Mouse (Mus musculus): Measurements from ENCODE around the gene Cdc123. TPM values are rescaled to one million over a fixed set of nuclear protein-coding genes. Genes with fewer than 3 reads are reported as not detected.
A peak's percentile ranks its signal among the peaks of the same experiment; 100 is the strongest.

The Cdc123 gene
- polyA plus RNA-seq (2015; fragmentation: Nextera tagmentation; extraction: Ambion mirVana), result 284 and 308 TPM in 2 replicates

- Histone ChIP-seq H3K4me1 (replicated peaks) (peaks cover 24% of the 10 kb centered on the region), H3K9me3 (no peaks in the 10 kb centered on the region), H3K4me2 (peak within 1 kb of the TSS; percentile 68), H3K36me3 (peaks cover 30% of the 10 kb centered on the region), H3K4me3 (peak within 1 kb of the TSS; percentile 73), H3K27ac (replicated peaks) (peak within 1 kb of the TSS; percentile 91), H3K9ac (peak within 1 kb of the TSS; percentile 75), H3K27me3 (no peaks in the 10 kb centered on the region)
- WGBS, result under 1% methylated on average over 53 of the region's 53 CpGs
- peak; percentile 97 for ATAC-seq (ENCODE audit: low read depth)
Measured at GRCm38 (mm10) chr2:5844873-5845631, at the start of gene Cdc123, which contains the start of gene Nudt5. TSS of gene Cdc123 (minus strand) at chr2:5845164. TSS of gene Nudt5 (plus strand) at chr2:5845019.

- Histone ChIP-seq H3K4me2 (peak overlapping the region; percentile 68), H3K4me1 (replicated peaks) (peaks cover 12% of the 10 kb centered on the region), H3K4me3 (peak overlapping the region; percentile 70), H3K9me3 (no peaks in the 10 kb centered on the region), H3K27me3 (no peaks in the 10 kb centered on the region), H3K27ac (replicated peaks) (no peak overlapping the region), H3K36me3 (peaks cover 41% of the 10 kb centered on the region), H3K9ac (peak overlapping the region; percentile 94)
- WGBS, result 35% methylated on average over 11 of the region's 11 CpGs
- 0 out of 2 replicates have a peak, but pooled peaks have one; percentile 30 for ATAC-seq (ENCODE audit: low read depth)
Measured at GRCm38 (mm10) chr2:5894296-5894695, 49.3 kb upstream of the Cdc123 start.

GRCm38 (mm10) chr2:5889412-5889811 lies 44.4 kb upstream of the Cdc123 start:
- Histone ChIP-seq H3K27ac (replicated peaks) (no peak overlapping the region), H3K4me2 (no peak overlapping the region), H3K4me1 (replicated peaks) (peaks cover 10% of the 10 kb centered on the region), H3K9me3 (no peaks in the 10 kb centered on the region), H3K9ac (no peak overlapping the region), H3K27me3 (no peaks in the 10 kb centered on the region), H3K36me3 (peaks cover 63% of the 10 kb centered on the region), H3K4me3 (no peak overlapping the region)
- no peak for ATAC-seq (ENCODE audit: low read depth)
- WGBS, result 85% methylated on average over 2 of the region's 2 CpGs

GRCm38 (mm10) chr2:5888865-5889264 lies 43.9 kb upstream of the Cdc123 start:
- H3K9ac ChIP-seq, result no peak overlapping the region
- H3K27ac ChIP-seq (replicated peaks), result no peak overlapping the region
- no peaks in the 10 kb centered on the region for H3K9me3 ChIP-seq
- no peaks in the 10 kb centered on the region for H3K27me3 ChIP-seq
- WGBS, result 89% methylated on average over 5 of the region's 5 CpGs
- H3K4me2 ChIP-seq, result no peak overlapping the region
- no peak for ATAC-seq (ENCODE audit: low read depth)
- no peak overlapping the region for H3K4me3 ChIP-seq
- peaks cover 66% of the 10 kb centered on the region for H3K36me3 ChIP-seq
- peaks cover 6% of the 10 kb centered on the region for H3K4me1 ChIP-seq (replicated peaks)

- Histone ChIP-seq H3K36me3 (peaks cover 81% of the 10 kb centered on the region), H3K9me3 (no peaks in the 10 kb centered on the region), H3K4me1 (replicated peaks) (no peaks in the 10 kb centered on the region), H3K9ac (no peak overlapping the region), H3K27ac (replicated peaks) (no peak overlapping the region), H3K4me2 (no peak overlapping the region), H3K4me3 (no peak overlapping the region), H3K27me3 (no peaks in the 10 kb centered on the region)
- no peak for ATAC-seq (ENCODE audit: low read depth)
- 56% methylated on average over 3 of the region's 3 CpGs for WGBS
Measured at GRCm38 (mm10) chr2:5877446-5877845, 32.5 kb upstream of the Cdc123 start.

GRCm38 (mm10) chr2:5869746-5870145 lies 24.8 kb upstream of the Cdc123 start:
- 93% methylated on average over 5 of the region's 5 CpGs for WGBS
- no peaks in the 10 kb centered on the region for H3K4me1 ChIP-seq (replicated peaks)
- no peak overlapping the region for H3K4me3 ChIP-seq
- no peaks in the 10 kb centered on the region for H3K27me3 ChIP-seq
- ATAC-seq (ENCODE audit: low read depth), result no peak
- no peak overlapping the region for H3K27ac ChIP-seq (replicated peaks)
- no peaks in the 10 kb centered on the region for H3K9me3 ChIP-seq
- peaks cover 71% of the 10 kb centered on the region for H3K36me3 ChIP-seq
- no peak overlapping the region for H3K9ac ChIP-seq
- no peak overlapping the region for H3K4me2 ChIP-seq

GRCm38 (mm10) chr2:5867681-5868080 lies 22.7 kb upstream of the Cdc123 start:
- H3K36me3 ChIP-seq, result peaks cover 67% of the 10 kb centered on the region
- 92% methylated on average over 2 of the region's 2 CpGs for WGBS
- H3K4me3 ChIP-seq, result no peak overlapping the region
- no peak overlapping the region for H3K27ac ChIP-seq (replicated peaks)
- no peak for ATAC-seq (ENCODE audit: low read depth)
- no peaks in the 10 kb centered on the region for H3K27me3 ChIP-seq
- no peak overlapping the region for H3K9ac ChIP-seq
- H3K4me1 ChIP-seq (replicated peaks), result no peaks in the 10 kb centered on the region
- no peaks in the 10 kb centered on the region for H3K9me3 ChIP-seq
- H3K4me2 ChIP-seq, result no peak overlapping the region

- no peak within 1 kb of the TSS for H3K27ac ChIP-seq (replicated peaks)
- no peaks in the 10 kb centered on the region for H3K27me3 ChIP-seq
- H3K4me1 ChIP-seq (replicated peaks), result no peaks in the 10 kb centered on the region
- peaks cover 78% of the 10 kb centered on the region for H3K36me3 ChIP-seq
- no peak within 1 kb of the TSS for H3K4me3 ChIP-seq
- no peak for ATAC-seq (ENCODE audit: low read depth)
- no peaks in the 10 kb centered on the region for H3K9me3 ChIP-seq
- no peak within 1 kb of the TSS for H3K4me2 ChIP-seq
- no peak within 1 kb of the TSS for H3K9ac ChIP-seq
- 94% methylated on average over 3 of the region's 3 CpGs for WGBS
Measured at GRCm38 (mm10) chr2:5862834-5863233, 17.9 kb upstream of the Cdc123 start, which contains the start of gene Gm13199. TSS of gene Gm13199 (minus strand) at chr2:5862934.

GRCm38 (mm10) chr2:5851866-5852265 lies 6.9 kb upstream of the Cdc123 start:
- Histone ChIP-seq H3K4me3 (no peak overlapping the region), H3K36me3 (peaks cover 31% of the 10 kb centered on the region), H3K9me3 (no peaks in the 10 kb centered on the region), H3K27me3 (no peaks in the 10 kb centered on the region), H3K4me2 (no peak overlapping the region), H3K4me1 (replicated peaks) (peaks cover 3% of the 10 kb centered on the region; the same call in 1 of the 2 replicates), H3K9ac (no peak overlapping the region), H3K27ac (replicated peaks) (no peak overlapping the region)
- ATAC-seq (ENCODE audit: low read depth), result no peak
- WGBS, result 86% methylated on average over 5 of the region's 5 CpGs

- Histone ChIP-seq H3K4me2 (no peak overlapping the region), H3K36me3 (peaks cover 27% of the 10 kb centered on the region; the same call in 1 of the 2 replicates), H3K4me3 (no peak overlapping the region), H3K27ac (replicated peaks) (no peak overlapping the region), H3K9ac (no peak overlapping the region), H3K9me3 (no peaks in the 10 kb centered on the region), H3K27me3 (no peaks in the 10 kb centered on the region), H3K4me1 (replicated peaks) (peaks cover 10% of the 10 kb centered on the region)
- ATAC-seq (ENCODE audit: low read depth), result no peak
- 95% methylated on average over 9 of the region's 9 CpGs for WGBS
Measured at GRCm38 (mm10) chr2:5851116-5851515, 6.2 kb upstream of the Cdc123 start.

- no peaks in the 10 kb centered on the region for H3K27me3 ChIP-seq
- WGBS, result 39% methylated on average over 4 of the region's 4 CpGs
- H3K9ac ChIP-seq, result peak overlapping the region; percentile 75
- peaks cover 23% of the 10 kb centered on the region for H3K36me3 ChIP-seq
- no peak for ATAC-seq (ENCODE audit: low read depth)
- H3K4me2 ChIP-seq, result peak overlapping the region; percentile 68
- no peak overlapping the region for H3K27ac ChIP-seq (replicated peaks)
- peaks cover 24% of the 10 kb centered on the region for H3K4me1 ChIP-seq (replicated peaks)
- no peaks in the 10 kb centered on the region for H3K9me3 ChIP-seq
- H3K4me3 ChIP-seq, result peak overlapping the region; percentile 73
Measured at GRCm38 (mm10) chr2:5845826-5846225, 862 bp upstream of the Cdc123 start.

GRCm38 (mm10) chr2:5844181-5844872 lies 637 bp downstream of the Cdc123 start:
- Histone ChIP-seq H3K4me3 (peak overlapping the region; percentile 73), H3K36me3 (peaks cover 37% of the 10 kb centered on the region), H3K27me3 (no peaks in the 10 kb centered on the region), H3K9ac (peak overlapping the region; percentile 75), H3K4me2 (peak overlapping the region; percentile 68), H3K9me3 (no peaks in the 10 kb centered on the region), H3K4me1 (replicated peaks) (peaks cover 24% of the 10 kb centered on the region), H3K27ac (replicated peaks) (peak overlapping the region; percentile 91)
- WGBS, result 5% methylated on average over 23 of the region's 23 CpGs
- peak; percentile 56 for ATAC-seq (ENCODE audit: low read depth)
